Mouse (Mus musculus) heart, adult 18-20 months (tissue): ENCODE results near the gene Me3. TPM values are rescaled to one million over a fixed set of nuclear protein-coding genes. Genes with fewer than 3 reads are reported as not detected.
A peak's percentile ranks its signal among the peaks of the same experiment; 100 is the strongest.

Experiments used
- DNase-seq, 2 experiments: peaks; one replicate each; pipeline ENCODE4 v3.0.0; 2021 to 2022; ENCODE audit warnings: mixed read lengths in 1 of 2
- total RNA-seq, 2 experiments: library from RNA; stranded (reverse); gene quantifications; 2 replicates each; pipeline ENCODE4 v1.2.3; 2021

Gene Me3
- total RNA-seq, 2 experiments from 2014 or later: 135 to 136 TPM

GRCm38 (mm10) chr7:89730514-89730913 lies 98.3 kb downstream of the Me3 start:
- DNase-seq: no peak

- peak in 1 of 2 experiments; percentile 27 for DNase-seq
Observed at GRCm38 (mm10) chr7:89731115-89731514, 98.9 kb downstream of the Me3 start.

- DNase-seq: peak; percentile 29 to 35
Observed at GRCm38 (mm10) chr7:89748415-89748814, 116.2 kb downstream of the Me3 start.

GRCm38 (mm10) chr7:89749183-89749582 lies 117.0 kb downstream of the Me3 start:
- no peak for DNase-seq

- no peak for DNase-seq
Observed at GRCm38 (mm10) chr7:89766678-89767508, 134.7 kb downstream of the Me3 start.

GRCm38 (mm10) chr7:89769106-89769896 lies 137.1 kb downstream of the Me3 start:
- DNase-seq: peak in 1 of 2 experiments; percentile 1

- DNase-seq: peak in 1 of 2 experiments; percentile 2
Observed at GRCm38 (mm10) chr7:89770021-89770420, 137.8 kb downstream of the Me3 start.

GRCm38 (mm10) chr7:89772906-89773305 lies 140.7 kb downstream of the Me3 start:
- peak in 1 of 2 experiments; percentile 0 for DNase-seq

GRCm38 (mm10) chr7:89773352-89773921 lies 141.2 kb downstream of the Me3 start:
- peak; percentile 39 to 75 for DNase-seq

- no peak for DNase-seq
Observed at GRCm38 (mm10) chr7:89773926-89774325, 141.7 kb downstream of the Me3 start.

GRCm38 (mm10) chr7:89775848-89776247 lies 143.7 kb downstream of the Me3 start:
- peak in 1 of 2 experiments; percentile 0 for DNase-seq

- no peak for DNase-seq
Observed at GRCm38 (mm10) chr7:89781391-89781790, 149.2 kb downstream of the Me3 start.

GRCm38 (mm10) chr7:89787735-89788134 lies 155.5 kb downstream of the Me3 start:
- peak; percentile 20 to 63 for DNase-seq

- no peak for DNase-seq
Observed at GRCm38 (mm10) chr7:89792576-89792975, 160.4 kb downstream of the Me3 start.

- DNase-seq: no peak
Observed at GRCm38 (mm10) chr7:89795366-89795765, 163.2 kb downstream of the Me3 start.

GRCm38 (mm10) chr7:89796351-89796801 lies 164.2 kb downstream of the Me3 start:
- DNase-seq: no peak

- DNase-seq: no peak
Observed at GRCm38 (mm10) chr7:89798358-89799020, 166.3 kb downstream of the Me3 start.

- DNase-seq: no peak
Observed at GRCm38 (mm10) chr7:89802447-89802846, 170.3 kb downstream of the Me3 start.

GRCm38 (mm10) chr7:89803966-89804365 lies 171.8 kb downstream of the Me3 start:
- no peak for DNase-seq

GRCm38 (mm10) chr7:89809400-89809799 lies 177.2 kb downstream of the Me3 start:
- DNase-seq: no peak

- no peak for DNase-seq
Observed at GRCm38 (mm10) chr7:89828436-89829065, 196.4 kb downstream of the Me3 start.

GRCm38 (mm10) chr7:89829201-89829600 lies 197.0 kb downstream of the Me3 start:
- peak; percentile 21 to 23 for DNase-seq
